Mouse (Mus musculus) telencephalon, adult 2 months (tissue): ENCODE results near the gene Tuba4a.

Experiments
- DNase-seq: peaks from one replicate; pipeline ENCODE4 v3.0.0-alpha.2; 2011; ENCODE audit warnings: low read depth, low spot score

The Tuba4a gene

DNA sequence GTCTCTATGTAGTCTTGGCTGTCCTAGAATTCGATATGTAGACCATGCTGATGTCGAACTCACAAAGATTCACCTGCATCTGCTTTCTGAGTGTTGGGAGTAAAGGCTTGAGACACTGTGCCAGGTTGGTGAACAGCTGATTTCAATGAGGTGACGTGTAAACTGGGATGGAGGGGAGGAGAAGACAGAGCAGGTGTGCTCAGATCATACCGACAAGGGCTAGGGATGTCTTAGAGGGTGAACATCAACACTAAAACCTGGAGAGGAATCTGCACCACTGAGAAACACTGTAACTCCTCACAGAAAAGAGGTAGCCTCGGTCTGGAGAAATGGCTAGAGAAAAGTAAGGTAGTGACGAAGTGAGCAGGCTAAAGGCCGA lies 51.6 kb downstream of the Tuba4a start:
- no peak for DNase-seq
